Mouse (Mus musculus) olfactory bulb, adult 2 months (tissue): Measurements from ENCODE around the gene Pik3cb.

ENCODE experiments used
- CTCF ChIP-seq: fragments of 200-500 bp; IDR thresholded peaks from 2 replicates; pipeline ENCODE4 v1.5.1; 2012; ENCODE audit warnings: low read depth, mild to moderate bottlenecking, low read length, moderate library complexity; ENCODE audit not compliant: insufficient read depth
- POLR2A ChIP-seq: fragments of 200-500 bp; IDR thresholded peaks from 2 replicates; pipeline ENCODE4 v1.6.1; 2012; ENCODE audit warnings: mild to moderate bottlenecking, low read depth, low read length, moderate library complexity; ENCODE audit not compliant: insufficient read depth

GRCm38 (mm10) chr9:99171186-99171585, 30.8 kb upstream of the Pik3cb start:
- TF ChIP-seq CTCF (no peak), POLR2A (no peak)
